Mouse (Mus musculus) C2C12 (cell line): ENCODE results near the gene A730061H03Rik.

Experiments used
- CEBPB ChIP-seq: IDR thresholded peaks from one replicate; pipeline ENCODE4 v1.6.1; 2011; ENCODE audit warnings: low read depth, mild to moderate bottlenecking, control low read depth, moderate library complexity
- CTCF ChIP-seq: IDR thresholded peaks from one replicate; pipeline ENCODE4 v1.5.1; 2011; ENCODE audit not compliant: control insufficient read depth, insufficient read depth, insufficient read length
- FOSL1 ChIP-seq: IDR thresholded peaks from one replicate; pipeline ENCODE4 v1.8.0; 2011; ENCODE audit warnings: mild to moderate bottlenecking, low read length; ENCODE audit not compliant: poor library complexity, insufficient read depth, severe bottlenecking
- MAX ChIP-seq: IDR thresholded peaks from one replicate; pipeline ENCODE4 v1.6.1; 2011; ENCODE audit warnings: mild to moderate bottlenecking, control low read depth
- MYOD1 ChIP-seq: IDR thresholded peaks from one replicate; pipeline ENCODE4 v1.6.1; 2011; ENCODE audit warnings: low read depth; ENCODE audit not compliant: control insufficient read depth, insufficient read length
- MYOG ChIP-seq: IDR thresholded peaks from one replicate; pipeline ENCODE4 v1.6.1; 2011; ENCODE audit not compliant: control insufficient read depth, insufficient read length; ENCODE audit errors: extremely low read depth
- USF1 ChIP-seq: IDR thresholded peaks from one replicate; pipeline ENCODE4 v1.6.1; 2011; ENCODE audit warnings: low read depth, mild to moderate bottlenecking, control low read depth, moderate library complexity

GRCm38 (mm10) chr14:55577871-55578667, 17.9 kb upstream of the A730061H03Rik start, which contains the start of gene Psme1:
- no peak for TF ChIP-seq MYOG
- TF ChIP-seq CTCF, result no peak
- no peak for TF ChIP-seq FOSL1
- TF ChIP-seq USF1, result no peak
- no peak for TF ChIP-seq MAX
- no peak for TF ChIP-seq MYOD1
- TF ChIP-seq CEBPB, result no peak
